Mouse (Mus musculus) 3134 (cell line): ENCODE results near the gene Zfp523.

Experiments used
- DNase-seq: peaks from one replicate; pipeline ENCODE4 v3.0.0-alpha.2; 2011; ENCODE audit warnings: low spot score; ENCODE audit not compliant: insufficient read length; ENCODE audit errors: extremely low read depth

Zfp523 gene

GRCm38 (mm10) chr17:28237874-28238273 lies 60.9 kb downstream of the Zfp523 start:
- DNase-seq, result no peak

GRCm38 (mm10) chr17:28240846-28241245 lies 63.9 kb downstream of the Zfp523 start:
- DNase-seq, result no peak

GRCm38 (mm10) chr17:28242296-28242695 lies 65.4 kb downstream of the Zfp523 start:
- DNase-seq, result no peak

- no peak for DNase-seq
Observed at GRCm38 (mm10) chr17:28244214-28244613, 67.3 kb downstream of the Zfp523 start.

- DNase-seq, result no peak
Observed at GRCm38 (mm10) chr17:28244714-28245113, 67.8 kb downstream of the Zfp523 start.

- DNase-seq, result no peak
Observed at GRCm38 (mm10) chr17:28246640-28247039, 69.7 kb downstream of the Zfp523 start.

GRCm38 (mm10) chr17:28247613-28248012 lies 70.7 kb downstream of the Zfp523 start:
- DNase-seq, result no peak

GRCm38 (mm10) chr17:28249062-28249461 lies 72.1 kb downstream of the Zfp523 start:
- DNase-seq, result no peak

- no peak for DNase-seq
Observed at GRCm38 (mm10) chr17:28251579-28252280, 74.8 kb downstream of the Zfp523 start.

GRCm38 (mm10) chr17:28252281-28252648 lies 75.3 kb downstream of the Zfp523 start:
- no peak for DNase-seq

GRCm38 (mm10) chr17:28253216-28253615 lies 76.3 kb downstream of the Zfp523 start:
- no peak for DNase-seq

GRCm38 (mm10) chr17:28254804-28255203 lies 77.9 kb downstream of the Zfp523 start:
- DNase-seq, result no peak
